Mouse (Mus musculus) kidney, embryonic 15.5 days (tissue): ENCODE data around the gene Vmn1r8. TPM values are rescaled to one million over a fixed set of nuclear protein-coding genes. Genes with fewer than 3 reads are reported as not detected.
"Not testable (repeated sequence)": the region's sequence is repeated elsewhere in the genome, so short reads cannot be mapped to it uniquely, and the experiment has no call there.

ENCODE experiments used
- ATAC-seq: fragments of 200-750 bp; cut with Nextera tagmentation; replicated peaks from 2 replicates; pipeline ENCODE4 v1.8.0; 2017; ENCODE audit warnings: moderate TSS enrichment; ENCODE audit not compliant: low FRiP score
- H3K27ac ChIP-seq: fragments of 300-500 bp; sonication (generic); 2 replicates; pipeline ENCODE4 v1.5.1; 2015; ENCODE audit warnings: mild to moderate bottlenecking, inconsistent platforms
- H3K27me3 ChIP-seq: fragments of 300-500 bp; sonication (generic); 2 replicates; pipeline ENCODE4 v1.6.1; 2015; ENCODE audit warnings: inconsistent platforms
- H3K36me3 ChIP-seq: fragments of 300-500 bp; sonication (generic); 2 replicates; pipeline ENCODE4 v1.6.1; 2015; ENCODE audit warnings: inconsistent platforms
- H3K4me1 ChIP-seq: fragments of 300-500 bp; sonication (generic); 2 replicates; pipeline ENCODE4 v1.6.1; 2015; ENCODE audit warnings: inconsistent platforms
- H3K4me2 ChIP-seq: fragments of 300-500 bp; sonication (generic); 2 replicates; pipeline ENCODE4 v1.6.1; 2015; ENCODE audit warnings: moderate library complexity, mild to moderate bottlenecking, inconsistent platforms
- H3K4me3 ChIP-seq: fragments of 300-500 bp; sonication (generic); replicated peaks from 2 replicates; pipeline ENCODE4 v1.5.1; 2015; ENCODE audit warnings: mild to moderate bottlenecking, inconsistent platforms
- H3K9ac ChIP-seq: fragments of 300-500 bp; sonication (generic); 2 replicates; pipeline ENCODE4 v1.6.1; 2015; ENCODE audit warnings: mild to moderate bottlenecking, inconsistent platforms
- H3K9me3 ChIP-seq: fragments of 300-500 bp; sonication (generic); replicated peaks from 2 replicates; pipeline ENCODE4 v1.6.1; 2016; ENCODE audit warnings: inconsistent platforms
- WGBS: fragments of 180-500 bp; shearing (Covaris S2); methylation state at CpG from one replicate; pipeline ENCODE4 v1.1.7; 2015; ENCODE audit warnings: mixed read lengths; 5-methylcytosine and 5-hydroxymethylcytosine counted together
- polyA plus RNA-seq: library from polyadenylated mRNA; unstranded; fragments of >200 nt; fragmentation: Nextera tagmentation; extraction: Ambion mirVana; gene quantifications from 2 replicates; pipeline ENCODE4 v1.2.1, GENCODE M21; 2015

Gene Vmn1r8
- polyA plus RNA-seq, result not detected in 2 replicates

DNA sequence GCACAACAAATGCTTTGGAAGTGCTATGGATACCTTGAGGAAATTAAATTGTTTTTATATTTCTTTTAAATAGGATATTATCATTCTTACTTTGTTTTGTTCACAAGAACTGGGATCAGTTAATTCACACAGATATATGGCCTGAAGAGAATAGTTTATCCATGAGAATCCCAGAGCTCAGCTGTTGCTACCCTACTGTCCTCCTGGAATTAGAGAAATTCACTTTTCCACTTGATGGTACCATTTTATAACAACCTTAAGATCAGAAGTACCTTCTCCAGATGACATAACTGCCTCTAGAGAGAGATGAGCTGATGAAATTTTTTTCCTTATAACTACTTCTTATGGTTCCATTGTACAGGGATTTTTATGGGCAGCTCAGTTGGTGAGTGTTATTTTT is at the start of gene Vmn1r8:
Gene Vmn1r8, plus strand, starts transcription at position 301 of the 400 bp plus-strand sequence.
- no peak within 1 kb of the TSS for H3K27ac ChIP-seq

DNA sequence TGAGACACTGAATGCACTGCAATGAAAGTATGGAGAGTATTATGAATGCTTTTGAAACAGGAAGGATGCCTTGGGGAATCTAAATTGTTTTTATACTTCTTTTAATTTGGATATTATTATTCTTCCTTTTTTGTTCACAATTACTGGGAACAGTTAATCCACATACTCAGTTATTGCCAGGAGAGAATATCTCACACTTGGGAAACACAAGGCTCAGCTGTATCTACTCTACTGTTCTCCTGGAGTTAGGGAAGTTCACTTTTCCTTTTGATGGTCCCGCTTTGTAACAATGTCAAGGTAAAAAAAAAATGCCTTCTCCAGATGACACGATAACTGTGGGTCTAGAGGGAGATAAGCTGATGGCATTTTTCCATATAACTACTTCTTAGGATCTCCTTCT is 35.1 kb upstream of the Vmn1r8 start, which contains the start of gene Vmn1r6:
Gene Vmn1r6, plus strand, starts transcription at position 301 of the 400 bp plus-strand sequence.
- no peak for ATAC-seq
- Histone ChIP-seq H3K36me3 (no peaks in the 10 kb centered on the region), H3K4me3 (no peak within 1 kb of the TSS), H3K9me3 (no peaks in the 10 kb centered on the region), H3K27ac (no peak within 1 kb of the TSS), H3K4me2 (no peak within 1 kb of the TSS), H3K4me1 (no peaks in the 10 kb centered on the region), H3K27me3 (no peaks in the 10 kb centered on the region), H3K9ac (no peak within 1 kb of the TSS)
- WGBS, result 88% methylated on average over 2 of the region's 2 CpGs

More for the DNA sequence above, at the start of gene Vmn1r8:
- ATAC-seq, result no peak
- no peaks in the 10 kb centered on the region for H3K27me3 ChIP-seq
- H3K36me3 ChIP-seq, result no peaks in the 10 kb centered on the region
- H3K4me3 ChIP-seq, result no peak within 1 kb of the TSS
- H3K4me2 ChIP-seq, result no peak within 1 kb of the TSS
- H3K9ac ChIP-seq, result no peak within 1 kb of the TSS
- no peaks in the 10 kb centered on the region for H3K9me3 ChIP-seq
- H3K4me1 ChIP-seq, result no peaks in the 10 kb centered on the region

DNA sequence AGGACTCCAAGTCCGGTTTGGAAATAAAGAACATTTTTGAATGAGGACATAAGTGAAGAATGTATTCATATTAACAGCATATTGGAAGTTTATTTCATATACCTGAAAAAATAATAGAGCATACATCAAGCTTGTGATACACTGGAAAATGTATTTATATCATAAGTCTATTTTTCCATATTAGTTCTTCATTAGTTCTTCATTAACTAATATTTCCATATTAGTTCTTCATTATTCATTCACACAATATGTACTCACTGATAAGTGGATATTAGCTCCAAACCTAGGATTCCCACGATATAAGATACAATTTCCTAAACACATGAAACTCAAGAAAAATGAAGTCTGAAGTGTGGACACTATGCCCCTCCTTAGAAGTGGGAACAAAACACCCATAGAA is 6.9 kb upstream of the Vmn1r8 start, which contains the start of gene Vmn1r7:
Gene Vmn1r7, minus strand, starts transcription at position 101 of the 400 bp plus-strand sequence.
- not testable (repeated sequence) for H3K36me3 ChIP-seq, H3K4me3 ChIP-seq, ATAC-seq, H3K4me1 ChIP-seq, H3K27ac ChIP-seq, H3K4me2 ChIP-seq, H3K9me3 ChIP-seq, H3K9ac ChIP-seq, H3K27me3 ChIP-seq
- WGBS, result 85% methylated on average over 2 of the region's 2 CpGs

DNA sequence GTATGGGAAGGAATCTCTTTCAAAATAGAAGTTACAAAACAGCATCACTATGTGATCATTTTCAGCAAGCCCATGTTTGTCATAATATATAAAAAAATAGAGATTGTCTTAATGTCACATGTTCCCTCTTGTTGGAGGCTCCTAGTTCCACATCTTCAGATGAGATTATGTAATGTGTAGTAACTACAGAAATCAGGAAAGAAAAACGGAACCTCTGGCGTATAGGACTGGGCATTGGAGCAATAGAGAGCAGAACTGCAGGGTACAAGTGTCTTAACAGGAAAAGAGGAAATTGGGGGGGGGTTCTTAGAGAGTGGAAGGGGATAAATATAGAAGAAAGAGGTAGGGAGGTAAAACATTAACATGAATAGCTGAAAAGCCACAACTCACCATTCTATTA is 2.6 kb downstream of the Vmn1r8 start:
- no peak overlapping the region for H3K4me2 ChIP-seq
- no peak overlapping the region for H3K4me3 ChIP-seq
- H3K9me3 ChIP-seq, result no peaks in the 10 kb centered on the region
- no peak overlapping the region for H3K9ac ChIP-seq
- WGBS, result 86% methylated on average over 2 of the region's 2 CpGs
- no peak overlapping the region for H3K27ac ChIP-seq
- no peaks in the 10 kb centered on the region for H3K36me3 ChIP-seq
- H3K4me1 ChIP-seq, result no peaks in the 10 kb centered on the region
- no peak for ATAC-seq
- no peaks in the 10 kb centered on the region for H3K27me3 ChIP-seq

DNA sequence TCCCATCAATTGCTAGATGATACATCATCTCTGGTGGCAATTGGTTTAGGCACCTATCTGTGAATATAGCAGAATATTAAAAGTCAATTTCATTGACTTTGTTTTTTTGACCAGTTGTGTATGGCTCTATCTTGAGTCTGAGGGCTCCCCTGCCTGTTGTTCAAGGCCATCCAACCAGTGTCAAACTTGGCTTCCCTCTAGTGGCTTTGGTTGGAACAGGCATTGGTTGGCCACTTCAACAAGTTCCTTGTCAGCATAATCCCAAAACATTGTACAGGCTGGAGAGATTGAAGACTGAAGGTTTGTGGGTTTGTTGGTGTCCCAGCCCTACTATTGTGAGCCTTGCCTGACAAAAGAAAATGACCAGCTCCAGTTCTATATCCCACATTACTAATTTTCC is 31.6 kb downstream of the Vmn1r8 start:
- H3K4me3 ChIP-seq, result no peak overlapping the region
- H3K4me1 ChIP-seq, result no peaks in the 10 kb centered on the region
- no peaks in the 10 kb centered on the region for H3K9me3 ChIP-seq
- no peak overlapping the region for H3K4me2 ChIP-seq
- no peaks in the 10 kb centered on the region for H3K36me3 ChIP-seq
- no peak overlapping the region for H3K9ac ChIP-seq
- ATAC-seq, result no peak
- no peaks in the 10 kb centered on the region for H3K27me3 ChIP-seq
- H3K27ac ChIP-seq, result no peak overlapping the region

DNA sequence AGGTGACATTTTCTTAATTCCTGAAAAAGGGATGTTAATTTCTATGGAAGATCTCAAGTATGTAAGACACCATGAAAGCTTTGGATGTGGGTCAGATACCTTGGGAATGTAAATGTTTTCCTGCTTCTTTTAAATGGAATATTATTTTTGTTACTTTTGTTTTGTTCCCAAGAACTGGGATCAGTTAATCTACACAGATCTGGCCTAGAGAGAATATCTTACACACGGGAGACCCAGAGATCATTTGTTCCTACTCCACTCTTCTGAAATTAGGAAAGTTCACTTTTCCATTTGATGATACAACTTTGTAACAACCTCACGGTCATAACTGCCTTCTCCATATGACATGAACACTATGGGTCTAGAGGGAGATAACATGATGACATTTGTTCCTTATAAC is 34.4 kb downstream of the Vmn1r8 start, which contains the start of gene Vmn1r9:
Gene Vmn1r9, plus strand, starts transcription at position 301 of the 400 bp plus-strand sequence.
- Histone ChIP-seq H3K4me3 (no peak within 1 kb of the TSS), H3K36me3 (no peaks in the 10 kb centered on the region), H3K4me2 (no peak within 1 kb of the TSS), H3K27me3 (no peaks in the 10 kb centered on the region), H3K9me3 (no peaks in the 10 kb centered on the region), H3K9ac (no peak within 1 kb of the TSS), H3K27ac (no peak within 1 kb of the TSS), H3K4me1 (no peaks in the 10 kb centered on the region)
- 82% methylated on average over 2 of the region's 2 CpGs for WGBS
- no peak for ATAC-seq

Other genes with a start within 250 kb of the Vmn1r8 start
- gene Kbtbd2, start 234.5 kb upstream of the Vmn1r8 start, polyA plus RNA-seq, result 32.6 and 35.7 TPM in 2 replicates
- 118 and 129 TPM in 2 replicates for gene Fkbp9, start 200.2 kb upstream of the Vmn1r8 start, polyA plus RNA-seq
- 61.5 and 64.9 TPM in 2 replicates for gene Nt5c3, start 108.4 kb upstream of the Vmn1r8 start, polyA plus RNA-seq
- 0.28 and 0.39 TPM in 2 replicates for gene Vmn1r4, start 108.3 kb upstream of the Vmn1r8 start, polyA plus RNA-seq
- gene Vmn1r5, start 62.0 kb upstream of the Vmn1r8 start, polyA plus RNA-seq, result not detected in 2 replicates
- gene Vmn1r6, start 35.0 kb upstream of the Vmn1r8 start, polyA plus RNA-seq, result not detected in 2 replicates
- gene Vmn1r7, start 7.0 kb upstream of the Vmn1r8 start, polyA plus RNA-seq, result not detected in 2 replicates
- not detected in 2 replicates for gene Vmn1r9, start 34.5 kb downstream of the Vmn1r8 start, polyA plus RNA-seq
- not detected in 2 replicates for gene Vmn1r10, start 77.2 kb downstream of the Vmn1r8 start, polyA plus RNA-seq
- gene Vmn1r11, start 101.2 kb downstream of the Vmn1r8 start, polyA plus RNA-seq, result not detected in 2 replicates
- not detected in 2 replicates for gene Vmn1r12, start 124.6 kb downstream of the Vmn1r8 start, polyA plus RNA-seq
- not detected in 2 replicates for gene Vmn1r13, start 171.0 kb downstream of the Vmn1r8 start, polyA plus RNA-seq
- not detected in 2 replicates for gene Vmn1r14, start 199.4 kb downstream of the Vmn1r8 start, polyA plus RNA-seq
- gene Vmn1r15, start 225.7 kb downstream of the Vmn1r8 start, polyA plus RNA-seq, result not detected in 2 replicates